Mouse (Mus musculus): ENCODE results near the gene Cdc25a. TPM values are rescaled to one million over a fixed set of nuclear protein-coding genes. Genes with fewer than 3 reads are reported as not detected.

Gene Cdc25a
- polyA plus RNA-seq, 2 experiments, result 10.8 to 11.9 TPM

- peak overlapping the region; percentile 86 for H3K4me2 ChIP-seq (ENCODE audit: low read depth)
- no peak overlapping the region for H3K27ac ChIP-seq
- H3K4me3 ChIP-seq (ENCODE audit: insufficient read depth in 1 of 2, low read depth in 2 of 2, low read length in 2 of 2), result peak overlapping the region; percentile 59
- 5% methylated on average over 12 of the region's 12 CpGs for WGBS (ENCODE audit: insufficient replicate concordance)
- DNase-seq (ENCODE audit: low read depth in 3 of 3, low spot score in 3 of 3) (no peak), ATAC-seq (ENCODE audit: insufficient read depth) (no peak)
- H3K9me3 ChIP-seq (ENCODE audit: control insufficient read depth, low read length), result no peaks in the 10 kb centered on the region
- 0 out of 2 replicates have a peak, but pooled peaks have one; percentile 10 for TF ChIP-seq CTCF (IDR thresholded peaks at IDR 0.05; ENCODE audit: low read depth)
- TF ChIP-seq EP300 (IDR thresholded peaks at IDR 0.05; ENCODE audit: low read depth), result no peak
- peaks cover 0 to 2% of the 10 kb centered on the region in 2 experiments; a peak in 2 of 4 replicates for H3K4me1 ChIP-seq (replicated peaks; ENCODE audit: control insufficient read depth in 2 of 2, insufficient read depth in 2 of 2, low read length in 1 of 2)
- H3K9ac ChIP-seq (replicated peaks), result peak overlapping the region; percentile 10; the same call in 1 of the 2 replicates
- peaks cover 12% of the 10 kb centered on the region for H3K27me3 ChIP-seq (ENCODE audit: control insufficient read depth, insufficient read depth, low read length)
- no peaks in the 10 kb centered on the region for H3K36me3 ChIP-seq (replicated peaks; ENCODE audit: control insufficient read depth, insufficient read depth, low read depth)
Observed at GRCm38 (mm10) chr9:109932756-109933375, 57.5 kb downstream of the Cdc25a start.

- no peak overlapping the region for H3K4me3 ChIP-seq (ENCODE audit: insufficient read depth in 1 of 2, low read depth in 2 of 2, low read length in 2 of 2)
- ATAC-seq (ENCODE audit: insufficient read depth) (no peak), DNase-seq (ENCODE audit: low read depth in 3 of 3, low spot score in 3 of 3) (no peak)
- H3K9me3 ChIP-seq (ENCODE audit: control insufficient read depth, low read length), result no peaks in the 10 kb centered on the region
- no peak overlapping the region for H3K4me2 ChIP-seq (ENCODE audit: low read depth)
- H3K36me3 ChIP-seq (replicated peaks; ENCODE audit: control insufficient read depth, insufficient read depth, low read depth), result no peaks in the 10 kb centered on the region
- TF ChIP-seq EP300 (IDR thresholded peaks at IDR 0.05; ENCODE audit: low read depth) (no peak), CTCF (IDR thresholded peaks at IDR 0.05; ENCODE audit: low read depth) (no peak)
- no peak overlapping the region for H3K27ac ChIP-seq
- H3K27me3 ChIP-seq (ENCODE audit: control insufficient read depth, insufficient read depth, low read length), result no peaks in the 10 kb centered on the region
- no peaks in the 10 kb centered on the region for H3K4me1 ChIP-seq (replicated peaks; ENCODE audit: control insufficient read depth in 2 of 2, insufficient read depth in 2 of 2, low read length in 1 of 2)
- no peak overlapping the region for H3K9ac ChIP-seq (replicated peaks)
- 76% methylated on average over 3 of the region's 3 CpGs for WGBS (ENCODE audit: insufficient replicate concordance)
Observed at GRCm38 (mm10) chr9:109939401-109939800, 64.0 kb downstream of the Cdc25a start.

- Histone ChIP-seq H3K4me3 (ENCODE audit: insufficient read depth in 1 of 2, low read depth in 2 of 2, low read length in 2 of 2) (no peak overlapping the region), H3K36me3 (replicated peaks; ENCODE audit: control insufficient read depth, insufficient read depth, low read depth) (no peaks in the 10 kb centered on the region), H3K27me3 (ENCODE audit: control insufficient read depth, insufficient read depth, low read length) (no peaks in the 10 kb centered on the region), H3K27ac (no peak overlapping the region), H3K9ac (replicated peaks) (no peak overlapping the region), H3K4me2 (ENCODE audit: low read depth) (no peak overlapping the region), H3K4me1 (replicated peaks; ENCODE audit: control insufficient read depth in 2 of 2, insufficient read depth in 2 of 2, low read length in 1 of 2) (no peaks in the 10 kb centered on the region), H3K9me3 (ENCODE audit: control insufficient read depth, low read length) (no peaks in the 10 kb centered on the region)
- DNase-seq (ENCODE audit: low read depth in 3 of 3, low spot score in 3 of 3), result no peak
- TF ChIP-seq EP300 (IDR thresholded peaks at IDR 0.05; ENCODE audit: low read depth) (no peak), CTCF (IDR thresholded peaks at IDR 0.05; ENCODE audit: low read depth) (no peak)
- WGBS (ENCODE audit: insufficient replicate concordance), result 64% methylated on average over 4 of the region's 4 CpGs
- ATAC-seq (ENCODE audit: insufficient read depth), result no peak
Observed at GRCm38 (mm10) chr9:109942796-109943195, 67.4 kb downstream of the Cdc25a start.

Small RNAs within 50 kb of the gene (microRNA-seq; reads per million reads assigned to microRNA genes)
- gene Mir7089, result 3.0 reads per million

Other genes starting within 250 kb of the Cdc25a start
- not detected in 2 replicates for gene Fbxw24, start 249.5 kb upstream of the Cdc25a start, polyA plus RNA-seq (2012; rRNA removed)
- not detected in 2 replicates for gene Fbxw24, start 249.5 kb upstream of the Cdc25a start, polyA plus RNA-seq (2014; fragmentation: Nextera tagmentation; extraction: Ambion mirVana)
- not detected in 2 replicates for gene Fbxw25, start 210.9 kb upstream of the Cdc25a start, polyA plus RNA-seq (2012; rRNA removed)
- not detected in 2 replicates for gene Fbxw25, start 210.9 kb upstream of the Cdc25a start, polyA plus RNA-seq (2014; fragmentation: Nextera tagmentation; extraction: Ambion mirVana)
- gene Fbxw18, start 172.9 kb upstream of the Cdc25a start, polyA plus RNA-seq (2012; rRNA removed), result not detected in 2 replicates
- not detected in 2 replicates for gene Fbxw18, start 172.9 kb upstream of the Cdc25a start, polyA plus RNA-seq (2014; fragmentation: Nextera tagmentation; extraction: Ambion mirVana)
- gene Fbxw26, start 129.5 kb upstream of the Cdc25a start, polyA plus RNA-seq (2012; rRNA removed), result 0.01 TPM in 1 of 2 replicates, not detected in the other
- gene Fbxw26, start 129.5 kb upstream of the Cdc25a start, polyA plus RNA-seq (2014; fragmentation: Nextera tagmentation; extraction: Ambion mirVana), result not detected in 2 replicates
- gene Fbxw27, start 84.9 kb upstream of the Cdc25a start, polyA plus RNA-seq (2012; rRNA removed), result not detected in 2 replicates
- gene Fbxw27, start 84.9 kb upstream of the Cdc25a start, polyA plus RNA-seq (2014; fragmentation: Nextera tagmentation; extraction: Ambion mirVana), result not detected in 2 replicates
- gene Spink8, start 63.3 kb upstream of the Cdc25a start, polyA plus RNA-seq (2012; rRNA removed), result not detected in 2 replicates
- gene Spink8, start 63.3 kb upstream of the Cdc25a start, polyA plus RNA-seq (2014; fragmentation: Nextera tagmentation; extraction: Ambion mirVana), result not detected in 2 replicates
- gene Nme6, start 42.8 kb upstream of the Cdc25a start, polyA plus RNA-seq (2012; rRNA removed), result 34.0 and 34.3 TPM in 2 replicates
- gene Nme6, start 42.8 kb upstream of the Cdc25a start, polyA plus RNA-seq (2014; fragmentation: Nextera tagmentation; extraction: Ambion mirVana), result 53.6 and 54.6 TPM in 2 replicates
- gene Camp, start 26.0 kb upstream of the Cdc25a start, polyA plus RNA-seq (2012; rRNA removed), result 54.1 and 56.1 TPM in 2 replicates
- 78.5 and 101 TPM in 2 replicates for gene Camp, start 26.0 kb upstream of the Cdc25a start, polyA plus RNA-seq (2014; fragmentation: Nextera tagmentation; extraction: Ambion mirVana)
- gene Map4, start 55.9 kb downstream of the Cdc25a start, polyA plus RNA-seq (2012; rRNA removed), result 13.5 and 16.0 TPM in 2 replicates
- gene Map4, start 55.9 kb downstream of the Cdc25a start, polyA plus RNA-seq (2014; fragmentation: Nextera tagmentation; extraction: Ambion mirVana), result 6.6 and 7.7 TPM in 2 replicates
- gene Smarcc1, start 242.1 kb downstream of the Cdc25a start, polyA plus RNA-seq (2012; rRNA removed), result 9.8 and 13.5 TPM in 2 replicates
- gene Smarcc1, start 242.1 kb downstream of the Cdc25a start, polyA plus RNA-seq (2014; fragmentation: Nextera tagmentation; extraction: Ambion mirVana), result 31.4 and 35.5 TPM in 2 replicates
- gene Dhx30, start 242.3 kb downstream of the Cdc25a start, polyA plus RNA-seq (2012; rRNA removed), result 21.3 and 24.9 TPM in 2 replicates
- gene Dhx30, start 242.3 kb downstream of the Cdc25a start, polyA plus RNA-seq (2014; fragmentation: Nextera tagmentation; extraction: Ambion mirVana), result 27.4 and 37.1 TPM in 2 replicates